Mouse (Mus musculus) forebrain, postnatal 0 days (tissue): ENCODE results near the gene Gtse1. TPM values are rescaled to one million over a fixed set of nuclear protein-coding genes. Genes with fewer than 3 reads are reported as not detected.

ENCODE experiments used
- ATAC-seq: fragments of 200-750 bp; cut with Nextera tagmentation; 2 replicates; pipeline ENCODE4 v1.8.0; 2017; ENCODE audit warnings: mild to moderate bottlenecking, moderate library complexity
- DNase-seq: peaks from one replicate; pipeline ENCODE4 v3.0.0-alpha.2; 2015
- H3K27ac ChIP-seq: fragments of 300-500 bp; sonication (generic); 2 replicates; pipeline ENCODE4 v1.5.1; 2014; ENCODE audit warnings: low read depth, mild to moderate bottlenecking, antibody characterized with exemption, low read length, moderate library complexity, mixed read lengths
- H3K27me3 ChIP-seq: fragments of 300-500 bp; sonication (generic); 2 replicates; pipeline ENCODE4 v1.6.1; 2014; ENCODE audit warnings: mild to moderate bottlenecking, low read length, mixed read lengths; ENCODE audit not compliant: insufficient read depth
- H3K36me3 ChIP-seq: fragments of 300-500 bp; sonication (generic); 2 replicates; pipeline ENCODE4 v1.6.1; 2014; ENCODE audit warnings: mild to moderate bottlenecking, moderate library complexity; ENCODE audit not compliant: insufficient read depth
- H3K4me1 ChIP-seq: fragments of 300-500 bp; sonication (generic); 2 replicates; pipeline ENCODE4 v1.6.1; 2014; ENCODE audit warnings: antibody characterized with exemption; ENCODE audit not compliant: insufficient read depth
- H3K4me2 ChIP-seq: fragments of 300-500 bp; sonication (generic); 2 replicates; pipeline ENCODE4 v1.6.1; 2014; ENCODE audit warnings: low read depth, mild to moderate bottlenecking, moderate library complexity
- H3K4me3 ChIP-seq: fragments of 300-500 bp; sonication (generic); 2 replicates; pipeline ENCODE4 v1.5.1; 2014; ENCODE audit warnings: low read depth, low read length, mixed read lengths
- H3K9ac ChIP-seq: fragments of 300-500 bp; sonication (generic); 2 replicates; pipeline ENCODE4 v1.6.1; 2014; ENCODE audit warnings: mild to moderate bottlenecking
- H3K9me3 ChIP-seq: fragments of 300-500 bp; sonication (generic); 2 replicates; pipeline ENCODE4 v1.6.1; 2016; ENCODE audit warnings: low read length
- CTCF ChIP-seq: sonication (generic); IDR thresholded peaks from 2 replicates; pipeline ENCODE4 v1.5.1; 2016; ENCODE audit warnings: antibody characterized with exemption, control low read depth, low read depth
- WGBS: fragments of 180-500 bp; shearing (Covaris S2); extraction: QIAGEN DNeasy Blood & Tissue Kit; methylation state at CpG from one replicate; pipeline ENCODE4 v1.1.7; 2014; 5-methylcytosine and 5-hydroxymethylcytosine counted together
- polyA plus RNA-seq: library from polyadenylated mRNA; unstranded; fragments of >200 nt; fragmentation: Nextera tagmentation; extraction: Ambion mirVana; gene quantifications from 2 replicates; pipeline ENCODE4 v1.2.1, GENCODE M21; 2015
- total RNA-seq: library from RNA; depleted of rRNA; stranded (reverse); fragments of >200 nt; gene quantifications from 2 replicates; pipeline ENCODE4 v1.2.3, GENCODE M21; 2014

The Gtse1 gene
- total and polyA plus RNA-seq, 2 experiments from 2014 or later, result 3.2 to 4.3 TPM

GRCm38 (mm10) chr15:85892498-85893118, 33.1 kb downstream of the Gtse1 start:
- no peak for DNase-seq
- TF ChIP-seq CTCF, result no peak
- Histone ChIP-seq H3K4me2 (no peak overlapping the region), H3K4me3 (no peak overlapping the region), H3K27ac (no peak overlapping the region), H3K9me3 (no peaks in the 10 kb centered on the region), H3K36me3 (peaks cover 69% of the 10 kb centered on the region), H3K27me3 (no peaks in the 10 kb centered on the region), H3K4me1 (no peaks in the 10 kb centered on the region), H3K9ac (no peak overlapping the region)
- WGBS, result 38% methylated on average over 13 of the region's 13 CpGs
- ATAC-seq, result peak; percentile 58

GRCm38 (mm10) chr15:85893871-85894270, 34.3 kb downstream of the Gtse1 start:
- no peak for ATAC-seq
- no peak overlapping the region for H3K27ac ChIP-seq

GRCm38 (mm10) chr15:85896284-85896683, 36.7 kb downstream of the Gtse1 start:
- TF ChIP-seq CTCF, result peak; percentile 98
- Histone ChIP-seq H3K4me1 (no peaks in the 10 kb centered on the region), H3K9ac (no peak overlapping the region), H3K27me3 (no peaks in the 10 kb centered on the region), H3K36me3 (peaks cover 58% of the 10 kb centered on the region), H3K4me3 (no peak overlapping the region), H3K9me3 (no peaks in the 10 kb centered on the region), H3K27ac (no peak overlapping the region), H3K4me2 (no peak overlapping the region)
- 7% methylated on average over 8 of the region's 8 CpGs for WGBS
- DNase-seq, result peak; percentile 90
- peak; percentile 35; the same call in 1 of the 2 replicates for ATAC-seq

More at GRCm38 (mm10) chr15:85893871-85894270, 34.3 kb downstream of the Gtse1 start:
- H3K36me3 ChIP-seq, result peaks cover 67% of the 10 kb centered on the region
- no peak overlapping the region for H3K4me2 ChIP-seq
- no peaks in the 10 kb centered on the region for H3K27me3 ChIP-seq
- no peak for TF ChIP-seq CTCF
- H3K4me3 ChIP-seq, result no peak overlapping the region
- H3K9me3 ChIP-seq, result no peaks in the 10 kb centered on the region
- 85% methylated on average over 7 of the region's 7 CpGs for WGBS
- H3K9ac ChIP-seq, result no peak overlapping the region
- H3K4me1 ChIP-seq, result no peaks in the 10 kb centered on the region
- DNase-seq, result no peak

GRCm38 (mm10) chr15:85897113-85897512, 37.6 kb downstream of the Gtse1 start:
- H3K4me2 ChIP-seq, result no peak overlapping the region
- peaks cover 58% of the 10 kb centered on the region for H3K36me3 ChIP-seq
- 73% methylated on average over 10 of the region's 10 CpGs for WGBS

GRCm38 (mm10) chr15:85899396-85899795, 39.9 kb downstream of the Gtse1 start:
- Histone ChIP-seq H3K9me3 (no peaks in the 10 kb centered on the region), H3K36me3 (peaks cover 35% of the 10 kb centered on the region), H3K9ac (no peak overlapping the region), H3K4me3 (no peak overlapping the region), H3K27me3 (no peaks in the 10 kb centered on the region), H3K4me1 (no peaks in the 10 kb centered on the region), H3K27ac (0 out of 2 replicates have a peak overlapping the region, but pooled peaks have one; percentile 3), H3K4me2 (no peak overlapping the region)
- no peak for DNase-seq
- peak; percentile 49; the same call in 1 of the 2 replicates for ATAC-seq
- no peak for TF ChIP-seq CTCF
- WGBS, result 28% methylated on average over 6 of the region's 6 CpGs

More at GRCm38 (mm10) chr15:85897113-85897512, 37.6 kb downstream of the Gtse1 start:
- H3K27me3 ChIP-seq, result no peaks in the 10 kb centered on the region
- H3K4me1 ChIP-seq, result no peaks in the 10 kb centered on the region
- no peak for ATAC-seq
- H3K9me3 ChIP-seq, result no peaks in the 10 kb centered on the region
- no peak overlapping the region for H3K9ac ChIP-seq
- H3K4me3 ChIP-seq, result no peak overlapping the region
- H3K27ac ChIP-seq, result no peak overlapping the region
- TF ChIP-seq CTCF, result no peak
- no peak for DNase-seq

GRCm38 (mm10) chr15:85900318-85900717, 40.8 kb downstream of the Gtse1 start:
- no peaks in the 10 kb centered on the region for H3K9me3 ChIP-seq
- H3K27me3 ChIP-seq, result no peaks in the 10 kb centered on the region
- no peak overlapping the region for H3K9ac ChIP-seq
- DNase-seq, result no peak
- WGBS, result 57% methylated on average over 8 of the region's 8 CpGs
- H3K27ac ChIP-seq, result no peak overlapping the region
- peaks cover 26% of the 10 kb centered on the region for H3K36me3 ChIP-seq
- H3K4me3 ChIP-seq, result no peak overlapping the region
- no peak for TF ChIP-seq CTCF
- no peaks in the 10 kb centered on the region for H3K4me1 ChIP-seq
- 0 out of 2 replicates have a peak, but pooled peaks have one; percentile 7 for ATAC-seq
- no peak overlapping the region for H3K4me2 ChIP-seq

GRCm38 (mm10) chr15:85900801-85901200, 41.3 kb downstream of the Gtse1 start:
- Histone ChIP-seq H3K4me1 (no peaks in the 10 kb centered on the region), H3K4me3 (no peak overlapping the region), H3K9ac (no peak overlapping the region), H3K36me3 (peaks cover 21% of the 10 kb centered on the region), H3K4me2 (no peak overlapping the region), H3K27me3 (no peaks in the 10 kb centered on the region), H3K9me3 (no peaks in the 10 kb centered on the region), H3K27ac (no peak overlapping the region)
- no peak for TF ChIP-seq CTCF
- ATAC-seq (no peak), DNase-seq (no peak)
- WGBS, result 81% methylated on average over 12 of the region's 12 CpGs
